Mouse (Mus musculus) midbrain, embryonic 15.5 days (tissue): ENCODE results near the gene Gm49368. TPM values are rescaled to one million over a fixed set of nuclear protein-coding genes. Genes with fewer than 3 reads are reported as not detected.

Experiments used
- ATAC-seq: fragments of 200-750 bp; cut with Nextera tagmentation; replicated peaks from 2 replicates; pipeline ENCODE4 v1.8.0; 2017; ENCODE audit warnings: moderate TSS enrichment
- H3K27ac ChIP-seq: fragments of 300-500 bp; sonication (generic); 2 replicates; pipeline ENCODE4 v1.5.1; 2015; ENCODE audit warnings: mild to moderate bottlenecking, inconsistent platforms
- H3K27me3 ChIP-seq: fragments of 300-500 bp; sonication (generic); replicated peaks from 2 replicates; pipeline ENCODE4 v1.6.1; 2015; ENCODE audit warnings: inconsistent platforms
- H3K36me3 ChIP-seq: fragments of 300-500 bp; sonication (generic); replicated peaks from 2 replicates; pipeline ENCODE4 v1.6.1; 2015; ENCODE audit warnings: inconsistent platforms
- H3K4me1 ChIP-seq: fragments of 300-500 bp; sonication (generic); 2 replicates; pipeline ENCODE4 v1.6.1; 2015; ENCODE audit warnings: inconsistent platforms
- H3K4me2 ChIP-seq: fragments of 300-500 bp; sonication (generic); 2 replicates; pipeline ENCODE4 v1.6.1; 2015; ENCODE audit warnings: inconsistent platforms, mild to moderate bottlenecking, moderate library complexity
- H3K4me3 ChIP-seq: fragments of 300-500 bp; sonication (generic); 2 replicates; pipeline ENCODE4 v1.5.1; 2015; ENCODE audit warnings: mild to moderate bottlenecking, inconsistent platforms
- H3K9ac ChIP-seq: fragments of 300-500 bp; sonication (generic); 2 replicates; pipeline ENCODE4 v1.6.1; 2015; ENCODE audit warnings: mild to moderate bottlenecking, inconsistent platforms
- H3K9me3 ChIP-seq: fragments of 300-500 bp; sonication (generic); 2 replicates; pipeline ENCODE4 v1.6.1; 2016; ENCODE audit warnings: inconsistent platforms
- WGBS: fragments of 180-500 bp; shearing (Covaris S2); methylation state at CpG from one replicate; pipeline ENCODE4 v1.1.7; 2015; ENCODE audit warnings: mixed read lengths; 5-methylcytosine and 5-hydroxymethylcytosine counted together
- polyA plus RNA-seq: library from polyadenylated mRNA; unstranded; fragments of >200 nt; fragmentation: Nextera tagmentation; extraction: Ambion mirVana; gene quantifications from 2 replicates; pipeline ENCODE4 v1.2.1, GENCODE M21; 2015

Gene Gm49368
- polyA plus RNA-seq, 1 experiment from 2014 or later: not detected

- Histone ChIP-seq H3K27ac (no peak overlapping the region), H3K9me3 (no peaks in the 10 kb centered on the region), H3K4me2 (no peak overlapping the region), H3K4me3 (no peak overlapping the region), H3K36me3 (no peaks in the 10 kb centered on the region), H3K27me3 (no peaks in the 10 kb centered on the region), H3K4me1 (no peaks in the 10 kb centered on the region), H3K9ac (no peak overlapping the region)
- 95% methylated on average over 11 of the region's 11 CpGs for WGBS
- ATAC-seq: no peak
These were observed 52.1 kb downstream of the Gm49368 start for GRCm38 (mm10) chr7:128114371-128115105.

GRCm38 (mm10) chr7:128115211-128115958, 52.9 kb downstream of the Gm49368 start:
- no peaks in the 10 kb centered on the region for H3K9me3 ChIP-seq
- ATAC-seq: no peak
- H3K4me3 ChIP-seq: no peak overlapping the region
- H3K4me1 ChIP-seq: no peaks in the 10 kb centered on the region
- no peaks in the 10 kb centered on the region for H3K27me3 ChIP-seq
- H3K9ac ChIP-seq: no peak overlapping the region
- H3K4me2 ChIP-seq: no peak overlapping the region
- 80% methylated on average over 5 of the region's 5 CpGs for WGBS
- H3K36me3 ChIP-seq: no peaks in the 10 kb centered on the region
- H3K27ac ChIP-seq: no peak overlapping the region

- H3K27me3 ChIP-seq: no peaks in the 10 kb centered on the region
- H3K4me1 ChIP-seq: no peaks in the 10 kb centered on the region
- no peak overlapping the region for H3K9ac ChIP-seq
- H3K4me3 ChIP-seq: no peak overlapping the region
- WGBS: 97% methylated on average over 5 of the region's 5 CpGs
- H3K27ac ChIP-seq: no peak overlapping the region
- no peaks in the 10 kb centered on the region for H3K36me3 ChIP-seq
- no peaks in the 10 kb centered on the region for H3K9me3 ChIP-seq
- H3K4me2 ChIP-seq: no peak overlapping the region
- no peak for ATAC-seq
These were observed 53.9 kb downstream of the Gm49368 start for GRCm38 (mm10) chr7:128116396-128116795.

- H3K27me3 ChIP-seq: no peaks in the 10 kb centered on the region
- H3K4me3 ChIP-seq: no peak overlapping the region
- no peaks in the 10 kb centered on the region for H3K4me1 ChIP-seq
- H3K36me3 ChIP-seq: no peaks in the 10 kb centered on the region
- H3K9ac ChIP-seq: no peak overlapping the region
- WGBS: 83% methylated on average over 6 of the region's 6 CpGs
- H3K4me2 ChIP-seq: no peak overlapping the region
- no peak for ATAC-seq
- no peak overlapping the region for H3K27ac ChIP-seq
- no peaks in the 10 kb centered on the region for H3K9me3 ChIP-seq
These were observed 57.4 kb downstream of the Gm49368 start for GRCm38 (mm10) chr7:128119726-128120490.

GRCm38 (mm10) chr7:128128741-128129720, 66.5 kb downstream of the Gm49368 start, which contains the start of gene Itgax:
Gene Itgax (plus strand): TSS chr7:128129547.
- WGBS: 88% methylated on average over 8 of the region's 8 CpGs
- no peaks in the 10 kb centered on the region for H3K36me3 ChIP-seq
- no peak within 1 kb of the TSS for H3K4me3 ChIP-seq
- H3K4me1 ChIP-seq: no peaks in the 10 kb centered on the region
- no peak within 1 kb of the TSS for H3K27ac ChIP-seq
- H3K27me3 ChIP-seq: no peaks in the 10 kb centered on the region
- no peaks in the 10 kb centered on the region for H3K9me3 ChIP-seq
- no peak within 1 kb of the TSS for H3K9ac ChIP-seq
- ATAC-seq: no peak
- no peak within 1 kb of the TSS for H3K4me2 ChIP-seq

- no peak overlapping the region for H3K27ac ChIP-seq
- H3K9ac ChIP-seq: no peak overlapping the region
- H3K9me3 ChIP-seq: no peaks in the 10 kb centered on the region
- WGBS: 83% methylated on average over 5 of the region's 5 CpGs
- no peak for ATAC-seq
- no peak overlapping the region for H3K4me2 ChIP-seq
- no peaks in the 10 kb centered on the region for H3K36me3 ChIP-seq
- no peak overlapping the region for H3K4me3 ChIP-seq
- no peaks in the 10 kb centered on the region for H3K27me3 ChIP-seq
- no peaks in the 10 kb centered on the region for H3K4me1 ChIP-seq
These were observed 69.7 kb downstream of the Gm49368 start for GRCm38 (mm10) chr7:128132148-128132547.

GRCm38 (mm10) chr7:128133596-128133995, 71.1 kb downstream of the Gm49368 start:
- ATAC-seq: no peak

GRCm38 (mm10) chr7:128136927-128137326, 74.4 kb downstream of the Gm49368 start:
- Histone ChIP-seq H3K9me3 (no peaks in the 10 kb centered on the region), H3K4me3 (no peak overlapping the region), H3K36me3 (no peaks in the 10 kb centered on the region), H3K4me1 (no peaks in the 10 kb centered on the region), H3K27me3 (no peaks in the 10 kb centered on the region), H3K4me2 (no peak overlapping the region), H3K9ac (no peak overlapping the region), H3K27ac (no peak overlapping the region)
- ATAC-seq: no peak
- WGBS: 61% methylated on average over 4 of the region's 4 CpGs

More at GRCm38 (mm10) chr7:128133596-128133995, 71.1 kb downstream of the Gm49368 start:
- H3K27ac ChIP-seq: no peak overlapping the region
- H3K9me3 ChIP-seq: no peaks in the 10 kb centered on the region
- H3K9ac ChIP-seq: no peak overlapping the region
- 87% methylated on average over 2 of the region's 2 CpGs for WGBS
- H3K4me1 ChIP-seq: no peaks in the 10 kb centered on the region
- H3K36me3 ChIP-seq: no peaks in the 10 kb centered on the region
- H3K4me3 ChIP-seq: no peak overlapping the region
- no peaks in the 10 kb centered on the region for H3K27me3 ChIP-seq
- H3K4me2 ChIP-seq: no peak overlapping the region

GRCm38 (mm10) chr7:128139611-128140010, 77.1 kb downstream of the Gm49368 start:
- Histone ChIP-seq H3K4me1 (no peaks in the 10 kb centered on the region), H3K4me3 (no peak overlapping the region), H3K9me3 (no peaks in the 10 kb centered on the region), H3K36me3 (no peaks in the 10 kb centered on the region), H3K27ac (no peak overlapping the region), H3K9ac (no peak overlapping the region), H3K27me3 (no peaks in the 10 kb centered on the region), H3K4me2 (no peak overlapping the region)
- ATAC-seq: no peak
- WGBS: 90% methylated on average over 6 of the region's 6 CpGs

GRCm38 (mm10) chr7:128150970-128151369, 88.5 kb downstream of the Gm49368 start:
- H3K27me3 ChIP-seq: no peaks in the 10 kb centered on the region
- no peak for ATAC-seq
- 92% methylated on average over 8 of the region's 8 CpGs for WGBS

GRCm38 (mm10) chr7:128154076-128154475, 91.6 kb downstream of the Gm49368 start, which contains the start of gene Itgad:
Gene Itgad (plus strand): TSS chr7:128154376.
- Histone ChIP-seq H3K9me3 (no peaks in the 10 kb centered on the region), H3K4me2 (no peak within 1 kb of the TSS), H3K4me3 (no peak within 1 kb of the TSS), H3K4me1 (no peaks in the 10 kb centered on the region), H3K9ac (no peak within 1 kb of the TSS), H3K36me3 (no peaks in the 10 kb centered on the region), H3K27me3 (no peaks in the 10 kb centered on the region), H3K27ac (no peak within 1 kb of the TSS)
- WGBS: 95% methylated on average over 21 of the region's 21 CpGs
- no peak for ATAC-seq

More at GRCm38 (mm10) chr7:128150970-128151369, 88.5 kb downstream of the Gm49368 start:
- Histone ChIP-seq H3K9me3 (no peaks in the 10 kb centered on the region), H3K36me3 (no peaks in the 10 kb centered on the region), H3K4me2 (no peak overlapping the region), H3K4me3 (no peak overlapping the region), H3K4me1 (no peaks in the 10 kb centered on the region), H3K27ac (no peak overlapping the region), H3K9ac (no peak overlapping the region)
